Mouse (Mus musculus): ENCODE data around the gene Zfp445.

- no peak for TF ChIP-seq CTCF (IDR thresholded peaks at IDR 0.05; ENCODE audit: control insufficient read depth, insufficient read depth, insufficient read length)
- TF ChIP-seq CEBPB (IDR thresholded peaks at IDR 0.05; ENCODE audit: low read depth): no peak
Measured at GRCm38 (mm10) chr9:122860752-122861151, 5.1 kb downstream of the Zfp445 start.
